Mouse (Mus musculus) bone marrow, adult 2 months (tissue): ENCODE measurements at regions not wholly inside any gene's neighbourhood (a gene's known extent, or its start where the extent isn't known, plus 50 kb on each side); places are given as distances from the start of the nearest gene placed in this dataset.

Experiments
- H3K27ac ChIP-seq: fragments of 200-500 bp; 2 replicates; pipeline ENCODE4 v1.5.1; 2012; ENCODE audit warnings: low read depth, mild to moderate bottlenecking, control low read depth, inconsistent platforms, low read length; ENCODE audit not compliant: control insufficient read depth, poor library complexity, insufficient read depth
- H3K4me1 ChIP-seq: fragments of 200-500 bp; 2 replicates; pipeline ENCODE4 v1.6.1; 2011; ENCODE audit warnings: low read length; ENCODE audit not compliant: control insufficient read depth, insufficient read depth
- H3K4me3 ChIP-seq: fragments of 200-500 bp; replicated peaks from 2 replicates; pipeline ENCODE3; 2011; ENCODE audit warnings: mild to moderate bottlenecking, low read depth, low read length, control low read depth; ENCODE audit not compliant: control insufficient read depth
- CTCF ChIP-seq: fragments of 200-500 bp; IDR thresholded peaks from 2 replicates; pipeline ENCODE4 v1.5.1; 2011; ENCODE audit warnings: low read length, control low read depth; ENCODE audit not compliant: control insufficient read depth, insufficient read depth
- POLR2A ChIP-seq: fragments of 200-500 bp; IDR thresholded peaks from 2 replicates; pipeline ENCODE4 v1.6.1; 2011; ENCODE audit warnings: low read depth, mild to moderate bottlenecking, control low read depth, low read length, borderline replicate concordance; ENCODE audit not compliant: control insufficient read depth
- WGBS: fragments of 180-500 bp; shearing (Covaris S2); methylation state at CpG from one replicate; pipeline ENCODE4 v1.1.7; 2018; 5-methylcytosine and 5-hydroxymethylcytosine counted together

GRCm38 (mm10) chr1:35400674-35401359 is 551.0 kb downstream of the Plekhb2 start:
- WGBS = 83% methylated on average over 11 of the region's 11 CpGs
- H3K4me1 ChIP-seq = no peaks in the 10 kb centered on the region
- no peak overlapping the region for H3K4me3 ChIP-seq
- no peak overlapping the region for H3K27ac ChIP-seq
- TF ChIP-seq CTCF = no peak
- TF ChIP-seq POLR2A = no peak

GRCm38 (mm10) chr1:35402995-35403394 is 553.2 kb downstream of the Plekhb2 start:
- Histone ChIP-seq H3K4me1 (no peaks in the 10 kb centered on the region), H3K27ac (no peak overlapping the region), H3K4me3 (no peak overlapping the region)
- TF ChIP-seq CTCF = no peak
- WGBS = 82% methylated on average over 4 of the region's 4 CpGs

- 80% methylated on average over 6 of the region's 6 CpGs for WGBS
- Histone ChIP-seq H3K27ac (no peak overlapping the region), H3K4me1 (no peaks in the 10 kb centered on the region), H3K4me3 (no peak overlapping the region)
- TF ChIP-seq CTCF (no peak), POLR2A (no peak)
These were observed 555.6 kb downstream of the Plekhb2 start for GRCm38 (mm10) chr1:35405418-35405817.

GRCm38 (mm10) chr1:35415646-35416045 is 565.9 kb downstream of the Plekhb2 start:
- WGBS = 46% methylated on average over 1 of the region's 1 CpGs
- TF ChIP-seq POLR2A (no peak), CTCF (no peak)
- H3K27ac ChIP-seq = no peak overlapping the region
- H3K4me3 ChIP-seq = no peak overlapping the region
- H3K4me1 ChIP-seq = no peaks in the 10 kb centered on the region

- TF ChIP-seq CTCF (no peak), POLR2A (no peak)
- WGBS = 79% methylated on average over 8 of the region's 8 CpGs
- Histone ChIP-seq H3K27ac (no peak overlapping the region), H3K4me3 (no peak overlapping the region), H3K4me1 (no peaks in the 10 kb centered on the region)
These were observed 578.5 kb downstream of the Plekhb2 start for GRCm38 (mm10) chr1:35428126-35428840.

- TF ChIP-seq POLR2A = no peak
- TF ChIP-seq CTCF = no peak
- Histone ChIP-seq H3K4me3 (no peak overlapping the region), H3K4me1 (no peaks in the 10 kb centered on the region), H3K27ac (no peak overlapping the region)
- 74% methylated on average over 1 of the region's 1 CpGs for WGBS
These were observed 579.7 kb downstream of the Plekhb2 start for GRCm38 (mm10) chr1:35429471-35429870.

GRCm38 (mm10) chr1:35435721-35436120 is 585.9 kb downstream of the Plekhb2 start:
- no peak overlapping the region for H3K27ac ChIP-seq
- H3K4me3 ChIP-seq = no peak overlapping the region
- H3K4me1 ChIP-seq = no peaks in the 10 kb centered on the region
- WGBS = 74% methylated on average over 3 of the region's 3 CpGs
- no peak for TF ChIP-seq POLR2A
- no peak for TF ChIP-seq CTCF

GRCm38 (mm10) chr1:35447345-35447744 is 597.6 kb downstream of the Plekhb2 start:
- Histone ChIP-seq H3K27ac (no peak overlapping the region), H3K4me1 (no peaks in the 10 kb centered on the region), H3K4me3 (no peak overlapping the region)
- TF ChIP-seq POLR2A (no peak), CTCF (no peak)

GRCm38 (mm10) chr1:35452441-35453107 is 602.8 kb downstream of the Plekhb2 start:
- 80% methylated on average over 19 of the region's 19 CpGs for WGBS
- no peak overlapping the region for H3K27ac ChIP-seq
- H3K4me1 ChIP-seq = no peaks in the 10 kb centered on the region
- TF ChIP-seq POLR2A (no peak), CTCF (no peak)
- no peak overlapping the region for H3K4me3 ChIP-seq
